Mouse (Mus musculus): Measurements from ENCODE around the gene Tmem81.

Tmem81 gene

GRCm38 (mm10) chr1:132519734-132520133, 13.7 kb downstream of the Tmem81 start:
- DNase-seq (ENCODE audit: low spot score): no peak

GRCm38 (mm10) chr1:132520764-132521163, 14.7 kb downstream of the Tmem81 start:
- no peak for DNase-seq (ENCODE audit: low spot score)

- DNase-seq (ENCODE audit: low spot score): no peak
Measured at GRCm38 (mm10) chr1:132523048-132523447, 17.0 kb downstream of the Tmem81 start.

- no peak for DNase-seq (ENCODE audit: low spot score)
Measured at GRCm38 (mm10) chr1:132523920-132524319, 17.9 kb downstream of the Tmem81 start.

GRCm38 (mm10) chr1:132525832-132526231, 19.8 kb downstream of the Tmem81 start:
- peak; percentile 83 for DNase-seq (ENCODE audit: low spot score)

- DNase-seq (ENCODE audit: low spot score): no peak
Measured at GRCm38 (mm10) chr1:132528071-132528470, 22.0 kb downstream of the Tmem81 start.

GRCm38 (mm10) chr1:132528647-132529334, 22.8 kb downstream of the Tmem81 start:
- DNase-seq (ENCODE audit: low spot score): no peak

- DNase-seq (ENCODE audit: low spot score): no peak
Measured at GRCm38 (mm10) chr1:132530631-132531191, 24.7 kb downstream of the Tmem81 start.

- DNase-seq (ENCODE audit: low spot score): no peak
Measured at GRCm38 (mm10) chr1:132532521-132532920, 26.5 kb downstream of the Tmem81 start.

GRCm38 (mm10) chr1:132533840-132534239, 27.8 kb downstream of the Tmem81 start:
- no peak for DNase-seq (ENCODE audit: low spot score)

- no peak for DNase-seq (ENCODE audit: low spot score)
Measured at GRCm38 (mm10) chr1:132535541-132535940, 29.5 kb downstream of the Tmem81 start.

- peak; percentile 66 for DNase-seq (ENCODE audit: low spot score)
Measured at GRCm38 (mm10) chr1:132536416-132536815, 30.4 kb downstream of the Tmem81 start.

GRCm38 (mm10) chr1:132537736-132538135, 31.7 kb downstream of the Tmem81 start:
- DNase-seq (ENCODE audit: low spot score): no peak

GRCm38 (mm10) chr1:132540701-132541100, 34.7 kb downstream of the Tmem81 start:
- no peak for DNase-seq (ENCODE audit: low spot score)

- no peak for DNase-seq (ENCODE audit: low spot score)
Measured at GRCm38 (mm10) chr1:132541171-132541823, 35.3 kb downstream of the Tmem81 start.

- no peak for DNase-seq (ENCODE audit: low spot score)
Measured at GRCm38 (mm10) chr1:132541824-132542599, 36.0 kb downstream of the Tmem81 start.

GRCm38 (mm10) chr1:132542762-132543306, 36.8 kb downstream of the Tmem81 start, which contains the start of gene Cntn2:
Cntn2 (minus strand) TSS chr1:132543256.
- no peak for DNase-seq (ENCODE audit: low spot score)

- DNase-seq (ENCODE audit: low spot score): peak; percentile 29
Measured at GRCm38 (mm10) chr1:132543789-132544188, 37.8 kb downstream of the Tmem81 start.

- peak; percentile 75 for DNase-seq (ENCODE audit: low spot score)
Measured at GRCm38 (mm10) chr1:132557901-132558631, 52.0 kb downstream of the Tmem81 start.

Measured in adipocyte (in vitro differentiated cells).